Mouse (Mus musculus) CH12.LX (cell line): ENCODE data around the gene Gpatch3. TPM values are rescaled to one million over a fixed set of nuclear protein-coding genes. Genes with fewer than 3 reads are reported as not detected.

Experiments
- DNase-seq: peaks from one replicate; pipeline ENCODE4 v3.0.0-alpha.2; 2013; ENCODE audit errors: extremely low read depth
- H3K27ac ChIP-seq: 2 replicates; pipeline ENCODE4 v1.5.1; 2012; ENCODE audit warnings: low read depth, mild to moderate bottlenecking, control low read depth, moderate library complexity; ENCODE audit not compliant: insufficient read depth
- H3K27me3 ChIP-seq: replicated peaks from 2 replicates; pipeline ENCODE3; 2012; ENCODE audit warnings: inconsistent platforms
- H3K36me3 ChIP-seq, 2 experiments: replicated peaks in 1 of 2; 2 replicates each; pipeline versions ENCODE3 to v1.6.1; 2012; ENCODE audit warnings: inconsistent platforms in 1 of 2, low read length in 1 of 2, mild to moderate bottlenecking in 1 of 2, mixed read lengths in 1 of 2, moderate library complexity in 1 of 2; ENCODE audit not compliant: control insufficient read depth in 1 of 2, insufficient read depth in 1 of 2
- H3K4me1 ChIP-seq, 2 experiments: 2 replicates each; pipeline ENCODE4 v1.6.1; 2012; ENCODE audit warnings: inconsistent platforms in 1 of 2, moderate library complexity in 1 of 2; ENCODE audit not compliant: insufficient read depth in 2 of 2, control insufficient read depth in 1 of 2
- H3K4me2 ChIP-seq: 2 replicates; pipeline ENCODE4 v1.6.1; 2012; ENCODE audit warnings: low read depth, mild to moderate bottlenecking, control low read depth; ENCODE audit not compliant: poor library complexity, insufficient read depth, severe bottlenecking
- H3K4me3 ChIP-seq, 3 experiments: fragments of 150-350 bp in 1 of 3; sonication (generic) in 1 of 3; replicated peaks in 1 of 3; 2 replicates each; pipeline versions ENCODE3 to v1.5.1; 2011 to 2012; ENCODE audit warnings: low read depth in 2 of 3, low read length in 2 of 3, mild to moderate bottlenecking in 2 of 3, moderate library complexity in 2 of 3, control low read depth in 1 of 3, improper control_type of control experiment in 1 of 3, inconsistent platforms in 1 of 3, mixed read lengths in 1 of 3; ENCODE audit not compliant: poor library complexity in 1 of 3
- H3K79me2 ChIP-seq: replicated peaks from 2 replicates; pipeline ENCODE4 v1.6.1; 2012; ENCODE audit warnings: mild to moderate bottlenecking, moderate library complexity; ENCODE audit not compliant: control insufficient read depth, poor library complexity, insufficient read depth, severe bottlenecking; ENCODE audit errors: extremely low read depth
- H3K9ac ChIP-seq: 2 replicates; pipeline ENCODE4 v1.6.1; 2012; ENCODE audit warnings: low read depth, mild to moderate bottlenecking, control low read depth, moderate library complexity; ENCODE audit not compliant: insufficient read depth
- H3K9me3 ChIP-seq: replicated peaks from 2 replicates; pipeline ENCODE3; 2012; ENCODE audit warnings: low read length, inconsistent platforms, mixed read lengths
- BHLHE40 ChIP-seq: IDR thresholded peaks from 2 replicates; pipeline ENCODE4 v1.6.1; 2011; ENCODE audit warnings: mild to moderate bottlenecking, low read depth, low read length, improper control_type of control experiment
- CHD1 ChIP-seq: IDR thresholded peaks from 2 replicates; pipeline ENCODE4 v1.6.1; 2012; ENCODE audit warnings: low read depth, low read length, improper control_type of control experiment, inconsistent platforms
- CHD2 ChIP-seq: IDR thresholded peaks from 2 replicates; pipeline ENCODE4 v1.6.1; 2011; ENCODE audit warnings: low read length, improper control_type of control experiment
- E2F4 ChIP-seq: IDR thresholded peaks from 2 replicates; pipeline ENCODE4 v1.6.1; 2011; ENCODE audit warnings: low read depth, low read length, improper control_type of control experiment; ENCODE audit not compliant: insufficient replicate concordance
- ELF1 ChIP-seq: IDR thresholded peaks from 2 replicates; pipeline ENCODE4 v1.6.1; 2014; ENCODE audit warnings: low read depth, mild to moderate bottlenecking, inconsistent platforms, low read length, improper control_type of control experiment
- EP300 ChIP-seq: IDR thresholded peaks from 2 replicates; pipeline ENCODE4 v1.6.1; 2011; ENCODE audit warnings: low read length, improper control_type of control experiment
- ETS1 ChIP-seq: conservative IDR thresholded peaks from 2 replicates; pipeline ENCODE4 v1.6.1; 2012; ENCODE audit warnings: low read depth, mild to moderate bottlenecking, inconsistent platforms, low read length, improper control_type of control experiment, moderate library complexity
- HCFC1 ChIP-seq: IDR thresholded peaks from 2 replicates; pipeline ENCODE4 v1.6.1; 2012; ENCODE audit warnings: low read depth, mild to moderate bottlenecking, inconsistent platforms, low read length, improper control_type of control experiment
- KAT2A ChIP-seq: IDR thresholded peaks from 2 replicates; pipeline ENCODE4 v1.6.1; 2012; ENCODE audit warnings: low read length, improper control_type of control experiment, inconsistent platforms; ENCODE audit not compliant: insufficient replicate concordance
- MAX ChIP-seq: IDR thresholded peaks from 2 replicates; pipeline ENCODE4 v1.6.1; 2011; ENCODE audit warnings: low read length, improper control_type of control experiment
- MAZ ChIP-seq: IDR thresholded peaks from 2 replicates; pipeline ENCODE4 v1.6.1; 2012; ENCODE audit warnings: low read depth, mild to moderate bottlenecking, inconsistent platforms, low read length, improper control_type of control experiment, moderate library complexity
- PAX5 ChIP-seq: IDR thresholded peaks from 2 replicates; pipeline ENCODE4 v1.6.1; 2012; ENCODE audit warnings: low read length, inconsistent platforms, mixed read lengths
- SIN3A ChIP-seq: IDR thresholded peaks from 2 replicates; pipeline ENCODE4 v1.6.1; 2012; ENCODE audit warnings: low read length, improper control_type of control experiment, inconsistent platforms
- TBP ChIP-seq: conservative IDR thresholded peaks from 2 replicates; pipeline ENCODE4 v1.6.1; 2011; ENCODE audit warnings: low read depth, low read length, improper control_type of control experiment
- TCF12 ChIP-seq: IDR thresholded peaks from 2 replicates; pipeline ENCODE4 v1.6.1; 2014; ENCODE audit warnings: low read depth, mild to moderate bottlenecking, inconsistent platforms, low read length, improper control_type of control experiment
- dilution Hi-C: fragments of 300-500 bp; cut with MboI; formaldehyde crosslinking; loops from 2 replicates; pipeline ENCODE4 v1.14.3; 2020; ENCODE audit warnings: low sequenced_read_pairs; ENCODE audit not compliant: extremely low pct_unique_long_range_greater_than_20kb, extremely low pct_ligation_motif_present
- in situ Hi-C: fragments of 300-500 bp; cut with MboI; formaldehyde crosslinking; loops from 3 replicates; pipeline ENCODE4 v1.14.3; 2019; ENCODE audit warnings: low sequenced_read_pairs, low pct_ligation_motif_present, low pct_unique_long_range_greater_than_20kb, mixed read lengths
- polyA plus RNA-seq: library from polyadenylated mRNA; unstranded; fragments of >175 nt; gene quantifications from 2 replicates; pipeline ENCODE4 v1.2.1, GENCODE M21; 2012; ENCODE audit warnings: low read depth; ENCODE audit not compliant: insufficient read length
- total RNA-seq, 2 experiments: library from RNA; depleted of rRNA; stranded (reverse); fragments of 300-350 nt in 1 of 2; fragments of >200 nt in 1 of 2; gene quantifications; 2 replicates each; pipeline ENCODE4 v1.2.3; 2012 to 2014

Gene Gpatch3
- total and polyA plus RNA-seq, 3 experiments: 7.2 to 20.9 (median 10.8) TPM

- Histone ChIP-seq H3K27me3 (no peaks in the 10 kb centered on the region), H3K4me1 (peaks cover 27 to 53% of the 10 kb centered on the region in 2 experiments), H3K9me3 (peaks cover 19% of the 10 kb centered on the region), H3K27ac (peak overlapping the region; percentile 39; the same call in 1 of the 2 replicates)
- TF ChIP-seq ELF1 (no peak), MAX (no peak), MAZ (no peak), HCFC1 (no peak), CHD2 (no peak), PAX5 (no peak)
- TF ChIP-seq, all 38 proteins: peak for 0
- no peak overlapping the region for H3K9ac ChIP-seq
- H3K4me3 ChIP-seq: no peak overlapping the region
- in situ Hi-C loops: no loop called here
- H3K79me2 ChIP-seq: no peaks in the 10 kb centered on the region
- dilution Hi-C loops: no loop called here
- peaks cover 28 to 87% of the 10 kb centered on the region in 2 experiments for H3K36me3 ChIP-seq
- H3K4me2 ChIP-seq: no peak overlapping the region
- no peak for DNase-seq
These were observed 39.3 kb downstream of the Gpatch3 start for GRCm38 (mm10) chr4:133613867-133614266.

- H3K9ac ChIP-seq: no peak overlapping the region
- no peak for TF ChIP-seq TCF12
- TF ChIP-seq ETS1: peak; percentile 38
- TF ChIP-seq TBP: no peak
- TF ChIP-seq MAZ: no peak
- no peak for TF ChIP-seq CHD1
- no peak for TF ChIP-seq ELF1
- no peak for TF ChIP-seq BHLHE40
- 0 out of 2 replicates have a peak, but pooled peaks have one; percentile 45 for TF ChIP-seq KAT2A
- TF ChIP-seq EP300: no peak
- TF ChIP-seq E2F4: no peak
- no peak for TF ChIP-seq SIN3A
- TF ChIP-seq HCFC1: no peak
- no peak for DNase-seq
- peak overlapping the region; percentile 39; the same call in 1 of the 2 replicates for H3K27ac ChIP-seq
- H3K27me3 ChIP-seq: no peaks in the 10 kb centered on the region
- peaks cover 27 to 53% of the 10 kb centered on the region in 2 experiments for H3K4me1 ChIP-seq
- H3K79me2 ChIP-seq: no peaks in the 10 kb centered on the region
- in situ Hi-C loops: no loop called here
- peaks cover 19% of the 10 kb centered on the region for H3K9me3 ChIP-seq
- H3K4me3 ChIP-seq: peak overlapping the region in 1 of 3 experiments; percentile 1
- peaks cover 28 to 85% of the 10 kb centered on the region in 2 experiments for H3K36me3 ChIP-seq
- dilution Hi-C loops: no loop called here
- H3K4me2 ChIP-seq: no peak overlapping the region
These were observed 39.8 kb downstream of the Gpatch3 start for GRCm38 (mm10) chr4:133614274-133614761.
